Mouse (Mus musculus): Measurements from ENCODE around the gene Dydc2.

Gene Dydc2

DNA sequence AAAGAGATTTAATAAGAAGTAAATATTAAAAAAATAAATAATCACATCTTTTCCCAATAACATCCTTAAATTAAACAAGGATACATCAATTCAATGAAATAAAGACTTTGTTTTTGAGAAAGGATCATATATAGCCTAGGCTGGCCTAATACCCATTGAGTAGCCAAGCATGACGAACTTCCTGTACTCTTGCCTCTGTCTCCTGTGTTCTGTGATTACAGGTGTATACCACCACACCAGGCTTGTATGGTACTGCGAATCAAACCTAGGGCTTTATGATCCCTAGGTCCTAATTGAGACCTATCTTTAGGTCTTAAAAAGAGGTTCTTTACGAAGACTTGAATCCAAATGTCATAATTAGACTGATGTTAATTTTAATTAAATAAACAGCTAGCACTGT is 47.8 kb downstream of the Dydc2 start:
- DNase-seq (ENCODE audit: low read depth, low spot score) = peak; percentile 59

DNA sequence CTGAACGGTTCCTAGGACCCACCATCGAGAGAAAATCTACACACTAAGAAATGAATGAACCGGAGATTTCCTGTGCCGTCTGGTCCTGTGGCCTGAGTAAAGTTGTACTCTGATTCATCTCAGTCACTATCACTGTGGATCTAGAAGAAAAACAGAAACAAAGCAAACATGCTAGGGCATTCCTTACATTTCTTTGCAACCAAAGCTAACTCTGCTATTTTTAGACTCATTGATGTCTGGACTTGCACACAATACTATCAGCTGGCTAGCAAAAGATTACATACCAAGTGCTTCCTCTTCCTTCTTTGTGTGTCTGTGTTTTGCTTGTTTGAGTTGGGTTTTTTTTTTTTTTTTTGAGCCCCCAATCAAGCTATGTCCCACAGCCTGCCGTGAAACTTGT is 51.5 kb downstream of the Dydc2 start:
- H3K36me3 ChIP-seq (ENCODE audit: control insufficient read depth, insufficient read depth, low read length, poor library complexity, severe bottlenecking) = no peaks in the 10 kb centered on the region
- no peak for DNase-seq (ENCODE audit: low read depth, low spot score)

More for the DNA sequence above, 47.8 kb downstream of the Dydc2 start:
- H3K36me3 ChIP-seq (ENCODE audit: control insufficient read depth, insufficient read depth, low read length, poor library complexity, severe bottlenecking) = no peaks in the 10 kb centered on the region
- no peaks in the 10 kb centered on the region for H3K27me3 ChIP-seq (ENCODE audit: control insufficient read depth, insufficient read depth, low read length, poor library complexity, severe bottlenecking)

DNA sequence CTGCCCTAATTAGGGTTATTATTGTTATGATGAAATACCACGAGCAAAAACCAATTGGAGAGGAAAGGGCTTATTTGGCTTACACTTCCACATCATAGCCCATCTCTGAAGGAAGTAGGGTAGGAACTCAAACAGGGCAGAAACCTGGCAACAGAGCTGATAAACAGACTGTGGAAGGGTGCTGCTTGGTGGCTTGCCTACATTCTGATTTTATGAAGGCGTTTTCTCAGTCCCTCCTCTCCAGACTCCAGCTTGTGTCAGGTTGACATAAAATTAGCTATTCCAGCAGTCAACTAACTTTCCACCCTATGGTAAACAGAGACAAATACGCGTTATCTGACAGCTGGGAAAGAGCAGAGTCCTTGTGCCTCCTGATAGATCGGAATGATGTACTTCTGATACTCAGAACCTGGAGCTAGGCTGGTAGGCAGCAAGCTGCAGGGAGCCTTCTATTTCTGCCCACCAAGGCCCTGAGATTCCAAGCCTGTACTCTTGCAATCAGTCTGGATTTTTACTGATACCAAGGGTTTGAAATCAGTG is 54.2 kb downstream of the Dydc2 start:
- Histone ChIP-seq H3K27me3 (ENCODE audit: control insufficient read depth, insufficient read depth, low read length, poor library complexity, severe bottlenecking) (no peaks in the 10 kb centered on the region), H3K36me3 (ENCODE audit: control insufficient read depth, insufficient read depth, low read length, poor library complexity, severe bottlenecking) (no peaks in the 10 kb centered on the region)
- DNase-seq (ENCODE audit: low read depth, low spot score) = peak; percentile 23

More for the DNA sequence above, 51.5 kb downstream of the Dydc2 start:
- H3K27me3 ChIP-seq (ENCODE audit: control insufficient read depth, insufficient read depth, low read length, poor library complexity, severe bottlenecking) = no peaks in the 10 kb centered on the region

DNA sequence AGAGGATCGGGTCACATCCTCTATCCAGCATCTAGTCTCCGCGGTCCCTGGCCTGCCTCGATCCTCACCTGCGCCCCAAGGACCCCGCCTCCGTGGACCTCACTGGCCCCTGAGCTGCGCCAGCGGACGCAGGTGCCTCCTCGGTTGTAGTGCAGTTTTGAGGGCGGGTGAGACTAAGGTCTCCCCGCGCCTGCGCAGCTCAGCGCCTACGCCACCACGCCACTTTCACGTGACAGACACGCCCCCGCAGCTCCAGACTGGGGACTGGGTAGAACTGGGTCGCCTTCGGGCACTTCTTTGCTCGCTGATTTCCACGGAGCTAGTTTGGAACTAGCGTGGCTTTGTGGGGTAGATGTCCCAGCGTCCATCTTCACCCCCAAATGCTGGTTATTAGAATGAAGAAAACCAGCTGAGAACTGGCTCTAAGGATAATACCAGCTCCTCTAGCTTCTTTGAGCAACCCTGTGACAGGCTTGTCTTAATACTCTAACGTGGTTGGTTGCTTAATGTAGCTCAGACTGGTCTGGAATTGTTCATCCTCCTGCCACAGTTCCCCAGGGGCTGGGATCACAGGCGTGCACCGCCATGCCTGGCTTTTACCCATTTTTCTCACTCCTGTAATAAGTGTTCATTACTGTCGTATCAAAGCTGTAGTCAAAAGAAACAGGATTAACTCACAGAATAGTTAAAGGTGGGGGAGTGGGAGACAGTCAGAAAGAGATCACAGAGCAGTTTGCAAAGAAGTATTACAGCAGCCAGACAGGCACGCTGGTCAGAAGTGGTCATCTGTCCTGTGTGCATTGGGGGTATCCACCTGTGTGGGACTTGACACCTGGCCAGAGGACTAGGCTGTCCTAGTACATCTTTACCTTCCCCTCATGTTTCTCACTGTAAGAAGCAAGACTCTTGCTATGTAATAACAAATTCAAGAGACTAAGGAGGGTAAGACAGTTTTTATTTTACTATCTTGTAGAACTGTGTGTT is 55.1 kb downstream of the Dydc2 start, which contains the start of gene Fam213a:
TSS of gene Fam213a (minus strand) at position 159 of the 984 bp plus-strand sequence.
- peak; percentile 94 for DNase-seq (ENCODE audit: low read depth, low spot score)
- H3K27me3 ChIP-seq (ENCODE audit: control insufficient read depth, insufficient read depth, low read length, poor library complexity, severe bottlenecking) = no peaks in the 10 kb centered on the region
- H3K36me3 ChIP-seq (ENCODE audit: control insufficient read depth, insufficient read depth, low read length, poor library complexity, severe bottlenecking) = no peaks in the 10 kb centered on the region

DNA sequence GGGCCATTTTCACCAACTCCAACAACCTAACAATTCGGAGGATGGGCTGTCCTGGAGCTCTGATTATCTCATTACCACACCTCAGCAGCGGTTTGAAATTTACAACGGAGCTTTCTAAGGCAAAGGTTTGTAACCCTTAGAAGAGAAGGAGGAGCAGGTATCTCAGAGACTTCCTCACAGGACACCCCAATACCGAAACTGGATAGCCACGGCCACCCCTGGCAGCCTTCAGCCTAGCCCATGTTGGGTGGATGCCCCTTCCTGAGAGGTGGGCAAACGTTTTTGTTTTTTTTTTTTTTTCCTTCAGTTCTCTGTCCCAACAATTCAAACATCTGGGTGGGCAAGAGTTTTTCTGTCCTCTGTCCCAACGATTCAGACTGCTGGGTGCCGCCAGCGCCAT is 55.9 kb downstream of the Dydc2 start:
- Histone ChIP-seq H3K36me3 (ENCODE audit: control insufficient read depth, insufficient read depth, low read length, poor library complexity, severe bottlenecking) (no peaks in the 10 kb centered on the region), H3K27me3 (ENCODE audit: control insufficient read depth, insufficient read depth, low read length, poor library complexity, severe bottlenecking) (no peaks in the 10 kb centered on the region)
- no peak for DNase-seq (ENCODE audit: low read depth, low spot score)

DNA sequence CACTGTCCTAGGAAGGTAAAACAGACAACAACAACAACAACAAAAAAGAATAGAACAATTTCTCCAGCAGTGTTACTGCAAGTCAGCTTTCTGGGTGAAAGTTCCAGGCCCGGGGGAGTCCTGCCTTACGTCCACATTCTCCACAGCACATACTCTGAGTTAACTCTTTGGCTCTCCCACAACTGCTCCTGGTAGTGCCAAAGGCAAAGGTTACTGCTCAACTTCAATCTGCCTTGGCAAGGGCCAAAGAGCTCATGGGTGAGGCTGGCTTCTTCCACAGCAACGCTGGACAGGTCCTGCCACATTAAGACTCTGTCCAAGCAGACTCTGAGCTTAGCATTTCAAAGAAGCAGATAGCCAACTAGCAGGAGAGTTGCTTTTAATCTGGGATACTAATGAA is 57.1 kb downstream of the Dydc2 start:
- DNase-seq (ENCODE audit: low read depth, low spot score) = no peak
- Histone ChIP-seq H3K36me3 (ENCODE audit: control insufficient read depth, insufficient read depth, low read length, poor library complexity, severe bottlenecking) (no peaks in the 10 kb centered on the region), H3K27me3 (ENCODE audit: control insufficient read depth, insufficient read depth, low read length, poor library complexity, severe bottlenecking) (no peaks in the 10 kb centered on the region)

DNA sequence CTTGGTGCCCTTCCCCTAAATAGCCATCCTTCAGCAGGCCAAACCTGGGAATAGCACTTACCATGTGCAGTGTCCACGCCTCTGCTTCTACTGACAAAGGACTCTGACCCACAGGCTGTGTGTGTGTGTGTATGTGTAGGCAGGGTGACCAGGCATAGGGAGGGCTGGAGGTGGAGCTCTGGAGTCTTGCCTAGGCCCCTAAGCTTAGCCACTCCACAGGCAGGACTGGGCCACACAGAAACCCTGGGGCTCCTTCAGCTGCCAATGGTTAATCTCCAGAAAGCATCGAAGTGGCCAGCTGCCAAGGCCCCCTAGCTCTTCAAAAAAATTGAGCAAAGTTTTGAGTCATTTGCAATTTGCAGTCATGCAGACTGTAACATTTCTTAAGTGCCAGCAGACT is 60.9 kb downstream of the Dydc2 start:
- no peaks in the 10 kb centered on the region for H3K27me3 ChIP-seq (ENCODE audit: control insufficient read depth, insufficient read depth, low read length, poor library complexity, severe bottlenecking)
- DNase-seq (ENCODE audit: low read depth, low spot score) = no peak
- H3K36me3 ChIP-seq (ENCODE audit: control insufficient read depth, insufficient read depth, low read length, poor library complexity, severe bottlenecking) = no peaks in the 10 kb centered on the region

DNA sequence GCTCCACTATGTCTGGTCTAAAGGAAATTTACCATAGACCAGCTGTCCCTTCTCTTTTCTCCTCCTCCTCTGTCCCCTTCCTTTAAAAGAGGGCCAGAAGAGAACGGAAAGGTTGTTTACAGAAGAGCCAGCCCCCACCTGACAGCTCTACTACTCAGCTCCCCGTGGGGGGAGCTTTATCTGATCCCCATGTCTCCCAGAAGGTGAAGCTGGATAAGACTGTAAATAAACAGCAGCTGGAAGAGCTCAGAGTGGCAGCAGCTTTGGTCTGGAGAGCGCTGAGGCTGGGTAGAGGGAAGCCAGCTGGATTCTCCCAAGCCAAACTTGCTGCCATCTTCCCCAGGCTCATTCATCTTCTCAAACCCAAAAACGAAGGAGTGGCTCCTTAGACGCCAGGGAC is 61.4 kb downstream of the Dydc2 start:
- no peaks in the 10 kb centered on the region for H3K27me3 ChIP-seq (ENCODE audit: control insufficient read depth, insufficient read depth, low read length, poor library complexity, severe bottlenecking)
- no peaks in the 10 kb centered on the region for H3K36me3 ChIP-seq (ENCODE audit: control insufficient read depth, insufficient read depth, low read length, poor library complexity, severe bottlenecking)
- DNase-seq (ENCODE audit: low read depth, low spot score) = no peak

DNA sequence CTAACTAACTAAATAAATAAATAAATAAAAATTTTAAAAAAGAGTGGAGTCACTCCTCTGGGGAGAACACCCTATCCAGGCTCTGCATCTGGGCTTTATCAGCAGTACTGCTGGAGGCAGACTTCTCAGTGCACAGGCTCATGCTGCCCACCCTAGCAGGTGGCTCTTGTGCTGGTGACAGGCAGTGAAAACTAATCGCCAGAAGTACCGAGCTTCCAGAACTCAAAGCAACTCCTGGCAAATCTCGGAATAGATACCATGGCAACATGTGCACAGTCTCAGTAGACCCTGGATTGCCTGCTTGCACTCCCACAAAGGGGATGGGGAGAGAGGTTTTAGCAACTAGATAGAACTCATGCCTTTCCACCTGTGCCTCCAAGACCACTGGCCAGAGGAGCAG is 62.1 kb downstream of the Dydc2 start:
- Histone ChIP-seq H3K36me3 (ENCODE audit: control insufficient read depth, insufficient read depth, low read length, poor library complexity, severe bottlenecking) (no peaks in the 10 kb centered on the region), H3K27me3 (ENCODE audit: control insufficient read depth, insufficient read depth, low read length, poor library complexity, severe bottlenecking) (no peaks in the 10 kb centered on the region)
- DNase-seq (ENCODE audit: low read depth, low spot score) = no peak

DNA sequence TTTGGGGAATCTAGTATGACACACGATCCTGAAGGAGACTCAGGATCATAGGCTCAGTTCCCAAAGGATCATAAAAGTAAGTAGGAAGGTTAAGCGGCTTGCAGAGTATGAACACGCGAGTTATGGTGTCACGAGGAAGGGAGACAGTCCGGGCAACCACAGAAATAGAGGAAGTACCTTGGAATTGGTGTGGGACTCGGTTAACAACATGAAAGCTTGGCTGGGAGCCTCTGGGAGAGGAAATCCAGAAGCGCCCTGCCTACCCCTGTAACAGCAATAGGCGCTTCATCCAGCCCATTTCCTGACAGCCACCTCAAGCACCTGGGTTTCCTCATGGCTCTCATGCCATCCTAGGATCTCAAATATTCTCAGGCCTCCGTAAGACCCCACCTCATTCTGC is 62.7 kb downstream of the Dydc2 start:
- Histone ChIP-seq H3K36me3 (ENCODE audit: control insufficient read depth, insufficient read depth, low read length, poor library complexity, severe bottlenecking) (no peaks in the 10 kb centered on the region), H3K27me3 (ENCODE audit: control insufficient read depth, insufficient read depth, low read length, poor library complexity, severe bottlenecking) (no peaks in the 10 kb centered on the region)
- no peak for DNase-seq (ENCODE audit: low read depth, low spot score)

DNA sequence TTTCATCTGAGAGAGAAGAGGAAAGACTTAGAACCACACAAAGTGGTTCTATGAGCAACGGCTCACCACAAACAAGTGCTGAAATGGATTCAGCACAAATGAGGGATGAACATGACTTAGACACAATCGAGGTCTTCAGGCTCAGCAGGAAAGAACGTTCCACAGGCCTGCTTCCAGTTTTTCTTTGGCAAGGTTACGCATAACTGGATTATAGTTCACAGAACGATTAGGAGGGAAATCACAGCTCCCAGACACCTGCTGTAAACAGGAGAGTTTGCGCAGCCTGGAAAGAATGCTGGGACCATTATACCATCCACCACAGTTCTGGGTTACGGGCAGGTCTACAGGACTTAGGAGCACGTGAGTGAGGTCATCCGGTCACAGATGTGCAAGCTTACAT is 63.3 kb downstream of the Dydc2 start:
- DNase-seq (ENCODE audit: low read depth, low spot score) = no peak
- Histone ChIP-seq H3K27me3 (ENCODE audit: control insufficient read depth, insufficient read depth, low read length, poor library complexity, severe bottlenecking) (no peaks in the 10 kb centered on the region), H3K36me3 (ENCODE audit: control insufficient read depth, insufficient read depth, low read length, poor library complexity, severe bottlenecking) (no peaks in the 10 kb centered on the region)

DNA sequence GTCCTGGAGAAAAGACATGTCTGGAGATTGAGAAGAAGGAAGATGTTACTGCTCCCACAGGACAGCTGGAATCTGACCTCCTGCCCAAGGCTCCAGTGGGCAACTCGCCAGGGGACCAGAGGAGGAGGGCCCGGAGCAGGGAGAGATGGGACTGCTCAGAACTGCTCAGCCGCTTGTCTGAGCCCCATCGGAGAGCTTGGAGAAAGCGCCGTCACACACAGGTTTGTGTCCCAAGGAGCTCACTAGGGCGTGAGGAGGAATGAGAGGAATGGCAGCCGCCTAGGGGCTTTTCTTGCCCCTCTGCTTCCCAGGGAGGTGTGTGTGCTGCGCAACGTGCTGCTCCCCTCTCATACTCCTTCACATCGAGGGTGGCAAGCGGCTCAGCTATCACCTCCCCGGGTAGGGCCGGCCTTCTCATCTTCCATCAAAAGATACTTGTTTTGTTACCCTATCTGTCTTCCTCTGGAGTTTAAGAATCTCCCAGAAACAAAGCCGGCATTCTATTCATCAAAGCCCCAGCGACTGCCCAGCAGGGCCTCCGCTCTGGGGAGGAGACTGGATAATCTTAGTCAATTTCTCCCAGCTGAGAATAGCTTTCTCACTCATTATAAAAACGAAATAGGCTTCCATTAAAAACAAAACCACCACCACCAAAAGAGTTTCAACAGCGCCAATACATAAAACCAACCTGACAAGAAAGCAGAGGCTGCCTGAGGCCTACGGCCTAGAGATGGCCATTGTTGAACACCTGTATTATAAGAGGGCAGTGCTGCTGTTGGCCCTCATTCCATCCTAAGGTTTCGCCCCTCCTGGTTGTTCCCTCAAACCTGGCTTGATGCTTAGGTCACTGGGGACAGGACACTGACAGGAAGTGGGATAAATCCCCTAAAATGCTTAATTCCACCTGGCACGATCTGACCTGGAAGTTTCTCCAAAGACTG is 64.5 kb downstream of the Dydc2 start:
- Histone ChIP-seq H3K27me3 (ENCODE audit: control insufficient read depth, insufficient read depth, low read length, poor library complexity, severe bottlenecking) (no peaks in the 10 kb centered on the region), H3K36me3 (ENCODE audit: control insufficient read depth, insufficient read depth, low read length, poor library complexity, severe bottlenecking) (no peaks in the 10 kb centered on the region)
- no peak for DNase-seq (ENCODE audit: low read depth, low spot score)

DNA sequence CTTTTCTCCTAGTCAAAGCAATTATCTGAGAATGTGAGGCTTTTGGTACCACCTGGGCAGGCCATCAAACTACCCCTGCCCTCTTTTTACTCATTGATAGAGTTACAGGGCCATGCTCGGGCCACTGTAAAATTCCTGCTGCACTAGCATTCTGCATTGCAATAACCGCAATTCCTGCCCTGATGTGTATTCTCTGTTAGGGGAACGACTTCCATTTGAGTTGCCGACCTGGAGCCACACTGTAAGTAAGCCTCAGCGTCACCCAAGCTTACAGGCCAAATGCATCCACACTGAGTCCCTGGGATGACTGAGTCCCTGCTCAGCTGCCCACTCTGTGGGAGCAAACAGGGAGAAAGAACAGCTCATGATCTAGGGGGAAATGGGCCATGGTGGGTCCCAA is 67.4 kb downstream of the Dydc2 start:
- no peaks in the 10 kb centered on the region for H3K27me3 ChIP-seq (ENCODE audit: control insufficient read depth, insufficient read depth, low read length, poor library complexity, severe bottlenecking)
- no peak for DNase-seq (ENCODE audit: low read depth, low spot score)
- H3K36me3 ChIP-seq (ENCODE audit: control insufficient read depth, insufficient read depth, low read length, poor library complexity, severe bottlenecking) = no peaks in the 10 kb centered on the region

DNA sequence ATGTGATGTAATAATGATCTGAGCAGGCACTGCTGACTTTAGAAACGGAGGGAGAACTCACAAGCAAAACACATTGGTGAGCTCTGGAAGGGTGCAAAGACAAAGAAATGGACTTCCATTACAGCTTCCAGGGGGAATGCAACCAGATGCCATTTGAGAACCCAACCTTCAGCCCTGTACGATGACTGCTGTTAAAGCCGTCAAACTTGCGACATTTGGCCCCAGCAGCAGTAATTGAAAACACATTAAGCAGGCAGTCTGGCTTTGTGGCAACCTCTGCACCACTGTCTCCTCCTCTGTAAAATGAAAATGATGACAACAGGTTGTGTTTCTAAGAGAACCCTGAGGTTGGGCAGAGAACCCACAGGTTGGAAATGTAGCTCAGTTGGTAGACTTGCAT is 68.2 kb downstream of the Dydc2 start:
- DNase-seq (ENCODE audit: low read depth, low spot score) = no peak

More for the DNA sequence above, 68.2 kb downstream of the Dydc2 start:
- Histone ChIP-seq H3K36me3 (ENCODE audit: control insufficient read depth, insufficient read depth, low read length, poor library complexity, severe bottlenecking) (no peaks in the 10 kb centered on the region), H3K27me3 (ENCODE audit: control insufficient read depth, insufficient read depth, low read length, poor library complexity, severe bottlenecking) (no peaks in the 10 kb centered on the region)

Data from splenic B cell, adult 2 months (primary cell).